Mouse (Mus musculus) liver, embryonic 16.5 days (tissue): ENCODE measurements around the gene Ago4. TPM values are rescaled to one million over a fixed set of nuclear protein-coding genes. Genes with fewer than 3 reads are reported as not detected.

Source experiments
- ATAC-seq: fragments of 200-750 bp; cut with Nextera tagmentation; 2 replicates; pipeline ENCODE4 v1.8.0; 2017; ENCODE audit warnings: low read depth, mild to moderate bottlenecking, moderate number of reproducible peaks, moderate library complexity
- H3K27ac ChIP-seq: fragments of 300-500 bp; sonication (generic); 2 replicates; pipeline ENCODE4 v1.5.1; 2014; ENCODE audit warnings: mild to moderate bottlenecking, low read length
- H3K27me3 ChIP-seq: fragments of 300-500 bp; sonication (generic); 2 replicates; pipeline ENCODE4 v1.6.1; 2014; ENCODE audit warnings: low read depth, low read length, mixed read lengths; ENCODE audit not compliant: control insufficient read depth, insufficient read depth
- H3K36me3 ChIP-seq: fragments of 300-500 bp; sonication (generic); 2 replicates; pipeline ENCODE4 v1.6.1; 2014; ENCODE audit warnings: mild to moderate bottlenecking; ENCODE audit not compliant: control insufficient read depth, insufficient read depth
- H3K4me1 ChIP-seq: fragments of 300-500 bp; sonication (generic); 2 replicates; pipeline ENCODE4 v1.6.1; 2014; ENCODE audit warnings: low read depth, low read length, mixed read lengths; ENCODE audit not compliant: control insufficient read depth
- H3K4me2 ChIP-seq: fragments of 300-500 bp; sonication (generic); 2 replicates; pipeline ENCODE4 v1.6.1; 2014; ENCODE audit warnings: low read depth, low read length, mixed read lengths
- H3K4me3 ChIP-seq: fragments of 300-500 bp; sonication (generic); 2 replicates; pipeline ENCODE4 v1.5.1; 2014; ENCODE audit warnings: low read depth, mild to moderate bottlenecking, low read length
- H3K9ac ChIP-seq: fragments of 300-500 bp; sonication (generic); 2 replicates; pipeline ENCODE4 v1.6.1; 2014; ENCODE audit warnings: low read depth, low read length
- H3K9me3 ChIP-seq: fragments of 300-500 bp; sonication (generic); replicated peaks from 2 replicates; pipeline ENCODE4 v1.6.1; 2016; ENCODE audit warnings: low read length; ENCODE audit not compliant: control insufficient read depth
- WGBS: fragments of 180-500 bp; shearing (Covaris S2); extraction: QIAGEN DNeasy Blood & Tissue Kit; methylation state at CpG from one replicate; pipeline ENCODE4 v1.1.7; 2014; ENCODE audit not compliant: insufficient replicate concordance; 5-methylcytosine and 5-hydroxymethylcytosine counted together
- microRNA-seq: library from miRNA; unstranded; fragments of <30 nt; microRNA quantifications from one replicate; pipeline ENCODE4, GENCODE M21; 2016
- polyA plus RNA-seq: library from polyadenylated mRNA; unstranded; fragments of >200 nt; fragmentation: Nextera tagmentation; extraction: Ambion mirVana; gene quantifications from 2 replicates; pipeline ENCODE4 v1.2.1, GENCODE M21; 2015

The Ago4 gene
- polyA plus RNA-seq, 1 experiment from 2014 or later, result 0.22 TPM

DNA sequence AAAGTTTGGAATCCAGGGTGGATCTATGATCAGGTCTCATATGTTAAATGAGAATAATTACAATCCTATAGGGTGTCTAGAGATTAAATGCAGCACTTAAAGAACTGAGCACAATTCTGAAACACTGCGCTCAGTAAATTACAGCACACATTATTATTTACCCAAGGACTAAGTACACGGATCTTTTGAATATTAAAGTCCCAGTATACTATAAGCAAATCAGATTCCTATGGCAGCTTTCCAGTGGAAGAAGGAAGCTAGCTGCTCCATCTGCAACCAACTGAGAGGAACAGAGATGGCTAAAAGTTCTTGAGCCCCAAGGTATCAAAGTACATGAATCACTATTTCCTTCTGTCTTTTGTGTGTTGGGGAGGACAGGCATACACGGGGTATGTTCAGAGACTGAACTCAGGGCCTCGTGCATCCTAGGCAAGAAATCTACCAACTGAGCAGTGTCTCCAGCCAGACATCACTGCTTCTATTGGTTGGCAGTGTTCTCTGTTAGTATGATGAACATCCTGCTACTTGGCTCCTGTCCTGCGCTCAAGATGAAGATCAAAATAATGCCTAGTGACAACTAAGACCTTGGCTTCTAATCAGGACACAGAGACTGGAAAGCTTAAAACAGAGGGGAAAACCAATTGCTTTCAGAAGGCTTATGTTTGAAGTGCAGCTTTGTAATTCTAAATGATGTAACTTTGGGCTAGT lies 78.6 kb downstream of the Ago4 start:
- no peaks in the 10 kb centered on the region for H3K4me1 ChIP-seq
- no peaks in the 10 kb centered on the region for H3K9me3 ChIP-seq
- ATAC-seq, result no peak
- no peak overlapping the region for H3K4me2 ChIP-seq
- no peak overlapping the region for H3K4me3 ChIP-seq
- H3K9ac ChIP-seq, result no peak overlapping the region
- no peaks in the 10 kb centered on the region for H3K27me3 ChIP-seq
- WGBS, result 76% methylated on average over 5 of the region's 5 CpGs
- H3K27ac ChIP-seq, result no peak overlapping the region
- peaks cover 16% of the 10 kb centered on the region for H3K36me3 ChIP-seq

DNA sequence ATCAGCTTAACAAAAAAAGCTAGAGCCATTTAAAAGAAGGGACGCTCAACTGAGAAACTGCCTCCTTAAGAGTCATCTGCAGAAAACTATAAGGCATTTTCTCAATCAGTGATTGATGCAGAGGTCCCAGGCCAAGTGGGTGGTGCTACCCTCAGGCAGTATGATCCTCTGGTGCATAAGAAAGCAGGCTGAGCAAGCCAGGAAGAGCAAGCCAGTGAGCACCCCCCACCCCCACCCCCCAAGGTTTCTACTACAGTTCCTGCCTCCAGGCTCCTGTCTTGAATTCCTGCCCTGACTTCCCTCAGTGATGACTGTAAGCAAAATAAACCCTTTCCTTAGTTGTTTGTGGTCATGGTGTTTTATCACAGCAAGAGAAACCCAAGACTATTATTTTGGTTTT lies 83.0 kb downstream of the Ago4 start:
- no peaks in the 10 kb centered on the region for H3K4me1 ChIP-seq
- H3K9me3 ChIP-seq, result no peaks in the 10 kb centered on the region
- no peak overlapping the region for H3K4me2 ChIP-seq
- H3K27ac ChIP-seq, result no peak overlapping the region
- H3K4me3 ChIP-seq, result no peak overlapping the region
- H3K9ac ChIP-seq, result no peak overlapping the region
- ATAC-seq, result no peak
- WGBS, result 84% methylated on average over 1 of the region's 1 CpGs
- H3K36me3 ChIP-seq, result peaks cover 9% of the 10 kb centered on the region
- H3K27me3 ChIP-seq, result no peaks in the 10 kb centered on the region

GRCm38 (mm10) chr4:126447126-126447525 lies 86.1 kb downstream of the Ago4 start:
- ATAC-seq, result no peak
- Histone ChIP-seq H3K4me1 (no peaks in the 10 kb centered on the region), H3K9ac (no peak overlapping the region), H3K4me3 (no peak overlapping the region), H3K9me3 (no peaks in the 10 kb centered on the region), H3K27me3 (no peaks in the 10 kb centered on the region), H3K4me2 (no peak overlapping the region), H3K27ac (no peak overlapping the region), H3K36me3 (no peaks in the 10 kb centered on the region; the same call in 1 of the 2 replicates)
- 77% methylated on average over 7 of the region's 7 CpGs for WGBS

GRCm38 (mm10) chr4:126444528-126444927 lies 88.7 kb downstream of the Ago4 start:
- no peaks in the 10 kb centered on the region for H3K4me1 ChIP-seq
- no peak overlapping the region for H3K4me2 ChIP-seq
- H3K4me3 ChIP-seq, result no peak overlapping the region
- H3K9ac ChIP-seq, result no peak overlapping the region
- WGBS, result 67% methylated on average over 3 of the region's 3 CpGs
- no peaks in the 10 kb centered on the region for H3K27me3 ChIP-seq
- H3K27ac ChIP-seq, result no peak overlapping the region
- peaks cover 3% of the 10 kb centered on the region for H3K36me3 ChIP-seq
- no peaks in the 10 kb centered on the region for H3K9me3 ChIP-seq
- ATAC-seq, result no peak

Small RNA genes within 50 kb of the gene (microRNA-seq; reads per million reads assigned to microRNA genes)
- not detected for gene Mir7119

Other genes with a start within 250 kb of the Ago4 start
- gene Col8a2, start 246.7 kb downstream of the Ago4 start, polyA plus RNA-seq, result 0.57 and 0.71 TPM in 2 replicates
- 23.7 and 26.1 TPM in 2 replicates for gene Adprhl2, start 211.8 kb downstream of the Ago4 start, polyA plus RNA-seq
- gene Tekt2, start 207.8 kb downstream of the Ago4 start, polyA plus RNA-seq, result 0.17 and 0.46 TPM in 2 replicates
- 4.4 and 5.4 TPM in 2 replicates for gene Ago3, start 103.9 kb downstream of the Ago4 start, polyA plus RNA-seq
- gene Ago1, start 64.9 kb downstream of the Ago4 start, polyA plus RNA-seq, result 0.90 and 0.98 TPM in 2 replicates
- 30.0 and 32.4 TPM in 2 replicates for gene Clspn, start 23.5 kb upstream of the Ago4 start, polyA plus RNA-seq
- gene 5730409E04Rik, start 76.3 kb upstream of the Ago4 start, polyA plus RNA-seq, result 0.13 and 0.18 TPM in 2 replicates
- gene Psmb2, start 144.2 kb upstream of the Ago4 start, polyA plus RNA-seq, result 222 and 248 TPM in 2 replicates
- gene Tfap2e, start 202.8 kb upstream of the Ago4 start, polyA plus RNA-seq, result not detected in 2 replicates
- gene Ncdn, start 220.0 kb upstream of the Ago4 start, polyA plus RNA-seq, result 6.1 and 6.7 TPM in 2 replicates
- gene AU040320, start 220.1 kb upstream of the Ago4 start, polyA plus RNA-seq, result 6.9 and 8.5 TPM in 2 replicates